Mouse (Mus musculus): ENCODE measurements around the gene Nfx1.
A peak's percentile ranks its signal among the peaks of the same experiment; 100 is the strongest.

Gene Nfx1

DNA sequence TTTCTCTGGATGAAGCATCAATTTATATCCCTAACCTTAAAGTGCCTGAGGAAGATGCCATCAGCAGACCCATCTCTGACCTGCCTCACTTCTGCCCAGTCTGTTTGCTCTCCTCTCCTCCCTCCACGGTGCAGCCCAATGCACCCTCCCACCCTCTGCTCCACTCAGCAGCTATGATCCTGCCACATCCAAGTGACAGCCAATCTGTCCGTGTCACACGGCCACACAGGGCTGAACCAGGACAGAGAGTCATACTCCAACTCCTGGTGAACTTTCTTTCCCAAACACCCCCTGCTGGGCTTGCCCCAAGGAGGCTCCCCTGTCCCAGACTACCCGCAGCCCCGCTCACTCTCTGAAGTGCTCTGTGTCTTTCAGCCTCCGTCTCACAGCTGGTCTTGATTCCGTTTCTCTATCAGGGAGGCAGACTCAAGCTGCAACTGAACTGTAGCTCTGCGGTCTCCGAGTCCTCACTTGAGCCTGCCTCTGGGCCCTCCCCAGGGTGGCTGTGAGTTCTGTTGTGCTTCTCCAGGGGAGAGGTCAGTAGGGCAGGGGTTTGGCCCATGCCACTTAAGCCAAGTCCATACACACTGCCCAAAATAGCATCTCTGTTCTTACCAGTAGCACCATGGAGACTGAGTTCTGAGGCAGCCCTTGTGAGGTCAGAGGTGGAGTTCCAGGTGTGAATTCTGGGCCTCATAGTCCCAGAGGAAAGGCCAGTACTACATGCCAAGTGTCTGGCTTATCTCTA, 77.0 kb downstream of the Nfx1 start, which contains the start of gene Aqp7:
TSS of gene Aqp7 (minus strand) at position 616 of the 748 bp plus-strand sequence.
- DNase-seq: no peak

DNA sequence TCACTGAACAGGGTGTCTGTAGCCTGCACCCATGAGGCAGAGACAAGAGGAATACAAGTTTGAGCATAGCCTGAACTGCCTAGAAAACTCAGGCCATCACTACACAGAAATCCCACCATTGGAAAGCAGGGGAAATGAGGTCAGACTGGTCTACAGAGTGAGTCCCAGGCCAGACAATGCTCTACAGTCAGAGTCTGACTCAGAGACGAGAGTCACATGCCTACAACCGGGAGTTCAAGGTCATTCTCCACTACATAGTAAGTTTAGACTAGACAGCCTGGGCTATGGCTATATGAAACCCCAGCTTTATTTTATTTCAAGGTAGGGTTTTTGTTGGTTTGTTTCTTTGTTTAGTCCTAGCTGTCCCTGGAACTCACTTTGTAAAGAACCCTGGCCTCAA, 78.2 kb downstream of the Nfx1 start:
- no peak for DNase-seq

- DNase-seq: peak; percentile 78
Observed at GRCm38 (mm10) chr4:41050726-41051675, 80.3 kb downstream of the Nfx1 start.

DNA sequence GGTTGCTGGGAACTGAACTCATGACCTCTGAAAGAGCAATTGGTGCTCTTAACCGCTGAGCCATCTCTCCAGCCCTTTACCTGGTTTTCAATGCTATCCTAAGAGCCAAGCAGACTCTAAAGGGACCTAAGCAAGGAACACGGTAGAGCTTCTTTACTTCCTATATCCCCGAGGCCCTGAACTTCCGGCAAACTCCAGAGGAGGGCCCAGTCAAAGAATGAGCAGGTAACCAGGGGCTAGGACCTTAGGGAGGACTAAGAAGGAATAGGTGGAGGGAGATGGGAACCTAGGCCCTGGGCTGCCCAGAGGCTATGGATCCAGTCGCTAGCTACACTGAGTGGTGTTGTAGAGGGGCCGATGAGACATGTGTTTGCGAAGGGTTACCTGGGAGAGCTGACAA, 81.1 kb downstream of the Nfx1 start:
- DNase-seq: no peak

- no peak for DNase-seq
Observed at GRCm38 (mm10) chr4:41055111-41055510, 84.4 kb downstream of the Nfx1 start.

- DNase-seq: no peak
Observed at GRCm38 (mm10) chr4:41056253-41056652, 85.5 kb downstream of the Nfx1 start.

GRCm38 (mm10) chr4:41056742-41057332, 86.1 kb downstream of the Nfx1 start:
- no peak for DNase-seq

- peak; percentile 17 for DNase-seq
Observed at GRCm38 (mm10) chr4:41057361-41057760, 86.7 kb downstream of the Nfx1 start.

DNA sequence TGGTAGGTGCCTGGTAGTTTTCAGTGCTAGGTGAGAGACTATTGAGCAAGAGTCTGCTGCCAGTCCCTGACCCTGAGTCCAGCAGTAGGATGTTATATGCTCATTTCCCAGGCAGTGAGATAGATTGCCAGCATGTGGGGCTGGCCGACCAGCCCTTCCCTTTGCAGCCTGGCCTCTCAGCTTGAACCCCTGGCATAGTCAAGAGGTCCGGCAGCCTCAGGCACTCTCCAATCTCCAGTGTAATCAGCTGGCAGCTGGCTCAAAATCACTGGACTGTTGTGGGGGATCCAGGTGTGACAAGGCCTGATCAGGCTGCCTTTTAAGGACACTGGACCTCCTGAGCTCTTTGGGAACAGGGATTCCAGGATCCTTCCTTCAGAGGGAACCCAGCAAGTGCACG, 92.6 kb downstream of the Nfx1 start:
- DNase-seq: no peak

DNA sequence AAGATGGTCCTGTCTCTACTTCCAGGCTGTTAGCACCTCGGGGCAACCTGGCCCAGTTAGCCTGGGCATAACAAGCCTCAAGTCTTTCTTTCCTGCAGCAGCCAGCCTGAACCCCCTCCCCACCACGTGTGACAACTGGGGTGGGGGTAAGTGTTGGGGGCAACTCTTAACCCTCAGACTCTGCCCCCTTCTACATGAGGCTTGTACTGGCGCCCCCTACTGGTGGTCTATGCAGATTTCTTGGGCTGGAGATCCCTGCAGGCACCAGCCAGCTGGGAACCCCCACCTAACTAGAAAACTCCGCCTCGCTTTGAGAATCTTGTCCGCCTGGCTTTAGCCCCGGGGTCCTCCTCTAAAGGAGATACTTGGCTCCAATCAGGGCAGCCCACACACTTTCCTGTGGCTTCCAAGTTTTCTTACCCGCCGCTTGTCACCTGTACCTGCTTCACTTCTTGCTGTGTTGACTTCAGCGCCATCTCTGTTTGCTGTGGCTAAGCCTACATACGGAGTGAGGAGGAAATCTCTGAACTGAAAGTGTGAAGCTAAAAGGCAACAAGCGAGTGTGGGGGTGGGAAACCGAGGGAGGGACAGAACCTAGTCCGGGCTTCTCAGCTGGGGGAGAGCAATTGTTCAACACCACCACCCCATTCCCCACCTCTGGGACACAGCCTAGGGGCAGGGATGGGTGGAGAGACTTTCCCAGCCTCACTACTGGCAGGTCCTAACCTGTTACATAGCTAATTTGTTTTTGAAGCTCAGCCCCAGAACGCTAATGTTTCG, 93.4 kb downstream of the Nfx1 start:
- DNase-seq: no peak

GRCm38 (mm10) chr4:41065196-41065595, 94.5 kb downstream of the Nfx1 start:
- DNase-seq: no peak

GRCm38 (mm10) chr4:41071500-41072429, 101.1 kb downstream of the Nfx1 start:
- DNase-seq: peak; percentile 27

- no peak for DNase-seq
Observed at GRCm38 (mm10) chr4:41073008-41073817, 102.5 kb downstream of the Nfx1 start.

DNA sequence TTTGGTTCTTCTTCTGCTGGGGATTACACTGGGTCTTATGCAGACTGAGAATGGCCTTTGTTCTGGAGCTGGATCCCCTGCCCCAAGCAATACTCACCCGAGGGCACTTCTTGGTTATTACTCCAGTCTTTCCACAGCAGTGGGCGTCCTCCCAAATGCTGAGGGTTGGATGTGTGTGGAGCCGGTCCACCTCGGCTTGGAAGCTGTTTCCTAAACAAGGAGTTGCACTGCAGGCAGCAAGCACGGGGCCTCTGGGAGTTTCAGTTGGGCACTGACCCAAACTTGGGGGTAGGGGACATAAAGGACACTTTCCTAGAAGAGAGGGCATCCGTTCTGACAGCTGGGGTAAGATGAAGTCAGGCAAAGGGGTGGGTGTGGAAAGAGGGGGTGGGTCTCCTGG, 103.8 kb downstream of the Nfx1 start:
- DNase-seq: no peak

Measured in cerebellum, adult 11 months (tissue).